23 mouse cellular contexts compared by ENCODE assay signal in the genomic region with DNA sequence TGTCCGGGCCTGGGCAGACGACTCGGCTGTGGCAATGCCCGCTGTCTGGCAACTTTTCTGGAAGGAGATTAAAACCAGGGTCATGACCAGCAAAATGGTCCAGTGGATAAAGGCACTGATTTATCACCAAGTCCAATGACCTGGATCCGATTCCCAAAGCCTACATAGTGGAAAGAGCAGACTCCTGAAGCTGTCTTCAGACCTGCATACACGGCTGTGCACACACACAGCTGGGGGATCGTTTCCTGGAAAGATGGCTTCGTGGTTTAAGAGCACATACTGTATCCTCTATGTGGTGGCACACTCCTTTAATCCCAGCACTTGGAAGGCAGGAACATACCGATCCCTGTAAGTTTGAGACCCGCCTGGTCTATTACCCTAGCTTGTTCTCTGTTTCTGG.
"Had no signal": no experiment of that assay in that cellular context is flagged by ENCODE, and none has a peak within 500 bp of the region (broad histone marks: within the 10 kb centered on the region; RNA-seq: fewer than 3 reads in every experiment).

No protein-coding gene starts in this region.

- H3K36me3 ChIP-seq: heart, embryonic 15.5 days had no signal

- H3K4me3 ChIP-seq: heart, adult 2 months; heart, embryonic 13.5 days; heart, embryonic 15.5 days; hindbrain, embryonic 13.5 days; hindbrain, embryonic 15.5 days; limb, embryonic 13.5 days; limb, embryonic 15.5 days; liver, embryonic 12.5 days had no signal

- H3K27ac ChIP-seq: heart, adult 2 months; heart, embryonic 13.5 days; heart, embryonic 15.5 days; hindbrain, embryonic 13.5 days; hindbrain, embryonic 15.5 days; hindbrain, postnatal 0 days; limb, embryonic 13.5 days; limb, embryonic 15.5 days; liver, embryonic 12.5 days; liver, embryonic 14.5 days had no signal

- H3K9me3 ChIP-seq: heart, embryonic 13.5 days; heart, embryonic 15.5 days; hindbrain, embryonic 13.5 days; hindbrain, embryonic 15.5 days; limb, embryonic 13.5 days; limb, embryonic 15.5 days; liver, embryonic 12.5 days had no signal

- H3K9ac ChIP-seq: forebrain, postnatal 0 days; heart, embryonic 13.5 days; heart, embryonic 15.5 days; hindbrain, embryonic 13.5 days; hindbrain, embryonic 15.5 days; limb, embryonic 15.5 days; liver, embryonic 12.5 days; liver, embryonic 14.5 days had no signal

- ATAC-seq: forebrain, postnatal 0 days; hindbrain, postnatal 0 days; intestine, embryonic 16.5 days; liver, embryonic 12.5 days had no signal

- H3K4me2 ChIP-seq: heart, embryonic 11.5 days; heart, embryonic 13.5 days; heart, embryonic 15.5 days; hindbrain, embryonic 13.5 days; hindbrain, embryonic 15.5 days; limb, embryonic 13.5 days; limb, embryonic 15.5 days; liver, embryonic 12.5 days had no signal

- DNase-seq: forebrain, postnatal 0 days; gastrocnemius, postnatal 10 days; heart, adult 11 months; heart, adult 2 months; heart, postnatal 14 days; heart, postnatal 36 days; kidney, adult 11 months; kidney, adult 2 months; kidney, postnatal 14 days; layer of hippocampus, adult 9-11 months; layer of hippocampus, postnatal 36 days; left cerebral cortex, postnatal 4 days had no signal

- H3K27me3 ChIP-seq: heart, embryonic 13.5 days; heart, embryonic 15.5 days; hindbrain, embryonic 13.5 days; hindbrain, embryonic 15.5 days; limb, embryonic 13.5 days; limb, embryonic 15.5 days; liver, embryonic 12.5 days had no signal
